Mouse (Mus musculus) urinary bladder, postnatal 36 days (tissue): ENCODE results near the gene Exoc3l4.

Source experiments
- DNase-seq, 2 experiments: peaks; one replicate each; pipeline ENCODE4 v3.0.0; 2022; ENCODE audit warnings: low spot score in 2 of 2, mixed read lengths in 1 of 2

The Exoc3l4 gene

GRCm38 (mm10) chr12:111434164-111434744 lies 17.4 kb downstream of the Exoc3l4 start:
- DNase-seq, result no peak

GRCm38 (mm10) chr12:111434745-111435327 lies 18.0 kb downstream of the Exoc3l4 start:
- no peak for DNase-seq

GRCm38 (mm10) chr12:111436170-111436569 lies 19.4 kb downstream of the Exoc3l4 start:
- no peak for DNase-seq

GRCm38 (mm10) chr12:111436640-111437039 lies 19.8 kb downstream of the Exoc3l4 start:
- no peak for DNase-seq

GRCm38 (mm10) chr12:111437222-111437900 lies 20.5 kb downstream of the Exoc3l4 start:
- DNase-seq, result no peak

- DNase-seq, result no peak
Measured at GRCm38 (mm10) chr12:111438850-111439249, 22.0 kb downstream of the Exoc3l4 start.

- DNase-seq, result no peak
Measured at GRCm38 (mm10) chr12:111440701-111441373, 24.0 kb downstream of the Exoc3l4 start.

- DNase-seq, result no peak
Measured at GRCm38 (mm10) chr12:111441523-111441922, 24.7 kb downstream of the Exoc3l4 start.

GRCm38 (mm10) chr12:111442309-111443010 lies 25.6 kb downstream of the Exoc3l4 start, which contains the start of gene Tnfaip2:
TSS of gene Tnfaip2 (plus strand) at chr12:111442469.
- peak; percentile 78 to 87 for DNase-seq

GRCm38 (mm10) chr12:111443011-111443870 lies 26.4 kb downstream of the Exoc3l4 start:
- no peak for DNase-seq

- DNase-seq, result no peak
Measured at GRCm38 (mm10) chr12:111443921-111444831, 27.4 kb downstream of the Exoc3l4 start.

GRCm38 (mm10) chr12:111445161-111445889 lies 28.5 kb downstream of the Exoc3l4 start:
- DNase-seq, result no peak

GRCm38 (mm10) chr12:111445890-111446613 lies 29.2 kb downstream of the Exoc3l4 start:
- DNase-seq, result no peak

- DNase-seq, result no peak
Measured at GRCm38 (mm10) chr12:111446745-111447144, 29.9 kb downstream of the Exoc3l4 start.

- no peak for DNase-seq
Measured at GRCm38 (mm10) chr12:111447350-111447749, 30.5 kb downstream of the Exoc3l4 start.

- no peak for DNase-seq
Measured at GRCm38 (mm10) chr12:111447898-111448760, 31.3 kb downstream of the Exoc3l4 start.

- DNase-seq, result peak in 1 of 2 experiments; percentile 61
Measured at GRCm38 (mm10) chr12:111448931-111449705, 32.3 kb downstream of the Exoc3l4 start.
